Mouse (Mus musculus): ENCODE measurements around the gene Tbx1.

- no peak for TF ChIP-seq CHD2 (IDR thresholded peaks at IDR 0.05; ENCODE audit: low read depth, low read length)
- TF ChIP-seq MAFK (IDR thresholded peaks at IDR 0.05; ENCODE audit: insufficient read depth, low read depth, low read length): no peak
- TF ChIP-seq HCFC1 (IDR thresholded peaks at IDR 0.05; ENCODE audit: borderline replicate concordance, insufficient read depth, low read length): no peak
These were observed 5.5 kb downstream of the Tbx1 start for GRCm38 (mm10) chr16:18584901-18585510.
